Mouse (Mus musculus): ENCODE measurements around the gene Phgdh. TPM values are rescaled to one million over a fixed set of nuclear protein-coding genes. Genes with fewer than 3 reads are reported as not detected.

The Phgdh gene
- polyA plus RNA-seq, 2 experiments: 121 to 207 TPM

DNA sequence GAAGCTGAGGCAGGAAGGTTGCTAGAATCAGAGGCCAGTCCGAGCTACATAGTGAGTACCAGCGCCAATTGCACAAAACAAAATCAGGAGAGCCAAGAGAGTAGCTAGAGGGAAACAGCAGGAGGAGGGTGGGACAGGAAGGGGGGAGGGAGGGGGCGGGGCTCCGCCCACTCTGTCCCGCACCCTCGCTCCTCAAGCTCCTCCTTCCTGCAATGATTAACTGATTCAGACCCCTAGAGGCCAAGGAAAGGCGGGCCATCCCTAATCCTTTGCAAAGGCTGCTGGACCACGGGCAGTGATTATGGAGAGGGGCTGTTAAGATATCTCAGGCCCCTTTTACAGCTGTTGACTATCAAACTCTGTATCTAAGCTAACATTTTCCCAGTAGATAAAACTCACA lies 8.9 kb upstream of the Phgdh start:
- Histone ChIP-seq H3K27ac (no peak overlapping the region), H3K36me3 (replicated peaks; ENCODE audit: control insufficient read depth, insufficient read depth, low read depth) (no peaks in the 10 kb centered on the region), H3K4me3 (ENCODE audit: insufficient read depth in 1 of 2, low read depth in 2 of 2, low read length in 2 of 2) (no peak overlapping the region), H3K27me3 (ENCODE audit: control insufficient read depth, insufficient read depth, low read length) (no peaks in the 10 kb centered on the region), H3K4me2 (ENCODE audit: low read depth) (no peak overlapping the region), H3K9ac (replicated peaks) (no peak overlapping the region), H3K4me1 (replicated peaks; ENCODE audit: control insufficient read depth in 2 of 2, insufficient read depth in 2 of 2, low read length in 1 of 2) (peaks cover 0 to 5% of the 10 kb centered on the region in 2 experiments; a peak in 2 of 4 replicates), H3K9me3 (ENCODE audit: control insufficient read depth, low read length) (no peaks in the 10 kb centered on the region)
- DNase-seq (ENCODE audit: low read depth in 3 of 3, low spot score in 3 of 3) (no peak), ATAC-seq (ENCODE audit: insufficient read depth) (peak; percentile 47; the same call in 1 of the 2 replicates)
- TF ChIP-seq EP300 (IDR thresholded peaks at IDR 0.05; ENCODE audit: low read depth) (no peak), CTCF (IDR thresholded peaks at IDR 0.05; ENCODE audit: low read depth) (no peak)
- 5% methylated on average over 8 of the region's 8 CpGs for WGBS (ENCODE audit: insufficient replicate concordance)

DNA sequence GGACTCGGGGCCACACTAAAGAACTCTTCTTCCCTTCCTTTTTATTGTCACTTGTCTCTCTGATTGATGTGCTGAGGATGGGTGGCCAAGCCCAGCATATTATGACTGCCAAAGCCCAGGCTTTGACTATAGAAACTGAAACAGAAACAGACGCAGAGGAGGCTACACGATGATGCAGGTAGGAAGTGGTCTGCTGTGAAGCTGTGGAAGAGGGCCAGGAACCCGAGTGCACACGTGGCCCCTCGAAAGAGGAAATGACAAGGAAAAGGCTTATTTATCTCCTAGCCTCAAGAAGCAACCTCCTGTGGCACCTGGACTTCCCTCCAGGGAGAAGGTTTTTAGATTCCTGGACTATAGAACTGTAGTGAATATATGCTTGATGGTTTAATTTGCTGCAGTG lies 8.3 kb upstream of the Phgdh start:
- WGBS (ENCODE audit: insufficient replicate concordance): 16% methylated on average over 6 of the region's 6 CpGs
- H3K4me1 ChIP-seq (replicated peaks; ENCODE audit: control insufficient read depth in 2 of 2, insufficient read depth in 2 of 2, low read length in 1 of 2): peaks cover 0 to 5% of the 10 kb centered on the region in 2 experiments; a peak in 2 of 4 replicates
- no peak for ATAC-seq (ENCODE audit: insufficient read depth)
- no peaks in the 10 kb centered on the region for H3K27me3 ChIP-seq (ENCODE audit: control insufficient read depth, insufficient read depth, low read length)
- H3K27ac ChIP-seq: no peak overlapping the region
- H3K9me3 ChIP-seq (ENCODE audit: control insufficient read depth, low read length): no peaks in the 10 kb centered on the region
- H3K4me3 ChIP-seq (ENCODE audit: insufficient read depth in 1 of 2, low read depth in 2 of 2, low read length in 2 of 2): no peak overlapping the region
- TF ChIP-seq CTCF (IDR thresholded peaks at IDR 0.05; ENCODE audit: low read depth) (no peak), EP300 (IDR thresholded peaks at IDR 0.05; ENCODE audit: low read depth) (no peak)
- H3K4me2 ChIP-seq (ENCODE audit: low read depth): no peak overlapping the region
- DNase-seq (ENCODE audit: low read depth in 3 of 3, low spot score in 3 of 3): no peak
- no peak overlapping the region for H3K9ac ChIP-seq (replicated peaks)
- no peaks in the 10 kb centered on the region for H3K36me3 ChIP-seq (replicated peaks; ENCODE audit: control insufficient read depth, insufficient read depth, low read depth)

DNA sequence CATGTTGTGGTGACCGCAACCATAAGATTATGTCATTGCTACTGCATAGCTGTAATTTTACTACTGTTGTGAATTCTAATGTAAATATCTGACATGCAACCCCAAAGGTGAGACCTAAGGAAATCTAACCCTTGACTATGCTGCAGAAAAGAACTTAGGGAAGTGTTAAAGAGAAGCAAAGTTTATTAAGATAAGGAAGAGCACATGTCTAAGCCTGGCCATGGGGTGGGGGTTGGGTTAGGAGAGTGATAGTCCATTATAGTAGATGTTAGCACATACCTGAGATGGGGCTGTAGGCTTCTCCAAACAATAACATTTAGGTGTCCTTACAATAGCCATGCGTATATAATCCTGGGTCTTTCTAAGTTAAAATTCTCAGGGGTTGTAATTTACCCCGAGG lies 3.4 kb upstream of the Phgdh start:
- Histone ChIP-seq H3K4me3 (ENCODE audit: insufficient read depth in 1 of 2, low read depth in 2 of 2, low read length in 2 of 2) (no peak overlapping the region), H3K27ac (no peak overlapping the region), H3K36me3 (replicated peaks; ENCODE audit: control insufficient read depth, insufficient read depth, low read depth) (no peaks in the 10 kb centered on the region), H3K9ac (replicated peaks) (no peak overlapping the region), H3K4me2 (ENCODE audit: low read depth) (no peak overlapping the region), H3K27me3 (ENCODE audit: control insufficient read depth, insufficient read depth, low read length) (no peaks in the 10 kb centered on the region), H3K4me1 (replicated peaks; ENCODE audit: control insufficient read depth in 2 of 2, insufficient read depth in 2 of 2, low read length in 1 of 2) (peaks cover 5 to 8% of the 10 kb centered on the region in 2 experiments; a peak in 3 of 4 replicates), H3K9me3 (ENCODE audit: control insufficient read depth, low read length) (no peaks in the 10 kb centered on the region)
- no peak for ATAC-seq (ENCODE audit: insufficient read depth)
- DNase-seq (ENCODE audit: low read depth in 3 of 3, low spot score in 3 of 3): no peak
- WGBS (ENCODE audit: insufficient replicate concordance): 66% methylated on average over 3 of the region's 3 CpGs
- TF ChIP-seq EP300 (IDR thresholded peaks at IDR 0.05; ENCODE audit: low read depth) (no peak), CTCF (IDR thresholded peaks at IDR 0.05; ENCODE audit: low read depth) (no peak)

DNA sequence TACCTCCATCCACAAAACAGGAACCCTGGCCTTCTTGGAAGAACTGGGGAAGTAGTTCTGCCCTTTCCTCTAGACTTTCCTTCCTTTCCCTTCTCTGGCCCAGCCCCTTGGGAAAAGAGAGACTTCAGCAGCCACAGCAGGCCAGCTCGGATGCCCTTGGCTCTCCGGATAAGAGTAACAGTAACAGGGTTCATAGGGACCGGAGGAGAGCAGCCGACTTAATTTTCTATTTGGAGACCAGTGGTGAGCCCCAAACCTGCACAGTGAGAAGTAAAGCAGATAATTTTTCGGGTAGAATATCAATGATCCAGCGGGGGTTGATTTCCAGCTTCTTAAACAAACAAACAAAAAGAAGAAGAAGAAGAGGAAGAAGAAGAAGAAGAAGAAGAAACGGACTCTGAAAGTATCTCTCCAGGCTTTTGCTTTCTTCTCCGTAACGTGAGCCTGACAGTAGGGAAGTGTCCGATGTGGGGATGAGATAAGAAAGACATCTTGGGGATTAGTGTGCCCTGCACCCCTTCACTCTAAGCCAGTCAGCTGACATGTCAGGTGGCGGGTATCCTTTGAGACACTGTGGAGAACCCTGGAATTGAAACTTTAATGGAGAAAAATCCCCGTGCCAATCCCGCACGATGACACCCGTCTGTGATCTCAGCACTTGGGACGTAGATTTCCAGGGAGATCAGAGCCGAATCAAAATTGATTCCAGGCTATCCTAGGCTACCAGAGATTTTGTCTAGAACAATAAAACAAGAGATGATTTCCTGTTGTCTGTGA lies 1.2 kb upstream of the Phgdh start:
- 64% methylated on average over 17 of the region's 17 CpGs for WGBS (ENCODE audit: insufficient replicate concordance)
- H3K9ac ChIP-seq (replicated peaks): no peak overlapping the region
- peaks cover 5 to 22% of the 10 kb centered on the region in 2 experiments for H3K4me1 ChIP-seq (replicated peaks; ENCODE audit: control insufficient read depth in 2 of 2, insufficient read depth in 2 of 2, low read length in 1 of 2)
- TF ChIP-seq EP300 (IDR thresholded peaks at IDR 0.05; ENCODE audit: low read depth) (no peak), CTCF (IDR thresholded peaks at IDR 0.05; ENCODE audit: low read depth) (no peak)
- ATAC-seq (ENCODE audit: insufficient read depth) (no peak), DNase-seq (ENCODE audit: low read depth in 3 of 3, low spot score in 3 of 3) (no peak)
- H3K27ac ChIP-seq: no peak overlapping the region
- no peaks in the 10 kb centered on the region for H3K9me3 ChIP-seq (ENCODE audit: control insufficient read depth, low read length)
- no peak overlapping the region for H3K4me2 ChIP-seq (ENCODE audit: low read depth)
- H3K4me3 ChIP-seq (ENCODE audit: insufficient read depth in 1 of 2, low read depth in 2 of 2, low read length in 2 of 2): no peak overlapping the region
- no peaks in the 10 kb centered on the region for H3K36me3 ChIP-seq (replicated peaks; ENCODE audit: control insufficient read depth, insufficient read depth, low read depth)
- no peaks in the 10 kb centered on the region for H3K27me3 ChIP-seq (ENCODE audit: control insufficient read depth, insufficient read depth, low read length)

DNA sequence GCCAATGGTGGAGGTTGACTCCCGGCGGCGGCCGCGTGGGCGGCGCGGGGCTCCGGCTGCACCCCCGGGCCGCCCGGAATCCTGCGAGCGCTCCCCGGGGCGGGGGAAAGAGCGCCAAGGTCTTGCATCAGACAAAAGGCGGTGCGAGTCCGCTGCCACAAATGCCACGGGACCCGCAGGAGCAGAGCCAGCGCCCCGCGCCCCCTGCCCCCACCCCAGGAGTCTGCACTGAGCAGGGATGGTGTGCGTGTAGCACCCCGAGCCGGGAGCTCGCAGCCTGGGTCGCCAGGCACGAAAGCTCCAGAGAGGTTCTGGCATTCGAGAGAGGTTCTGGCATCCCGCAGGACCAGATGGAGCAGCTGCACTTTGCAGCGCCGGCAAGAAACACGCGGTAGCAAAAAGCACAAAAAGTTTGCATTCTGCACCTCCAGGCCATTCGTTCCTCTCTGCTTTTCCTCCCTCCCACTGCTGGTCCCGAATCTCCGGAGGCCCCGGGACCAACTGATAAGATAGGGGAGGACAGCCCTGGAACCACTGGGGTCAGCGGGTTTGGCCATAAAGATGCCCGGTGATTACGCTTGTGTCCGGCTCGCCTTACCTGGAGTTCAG lies 589 bp downstream of the Phgdh start:
- Histone ChIP-seq H3K36me3 (replicated peaks; ENCODE audit: control insufficient read depth, insufficient read depth, low read depth) (no peaks in the 10 kb centered on the region), H3K4me2 (ENCODE audit: low read depth) (peak overlapping the region; percentile 86), H3K9ac (replicated peaks) (peak overlapping the region; percentile 69), H3K4me1 (replicated peaks; ENCODE audit: control insufficient read depth in 2 of 2, insufficient read depth in 2 of 2, low read length in 1 of 2) (peaks cover 5 to 34% of the 10 kb centered on the region in 2 experiments), H3K27me3 (ENCODE audit: control insufficient read depth, insufficient read depth, low read length) (no peaks in the 10 kb centered on the region), H3K27ac (no peak overlapping the region), H3K4me3 (ENCODE audit: insufficient read depth in 1 of 2, low read depth in 2 of 2, low read length in 2 of 2) (peak overlapping the region; percentile 69 to 73), H3K9me3 (ENCODE audit: control insufficient read depth, low read length) (no peaks in the 10 kb centered on the region)
- peak in 1 of 3 experiments; percentile 13 for DNase-seq (ENCODE audit: low read depth in 3 of 3, low spot score in 3 of 3)
- no peak for TF ChIP-seq CTCF (IDR thresholded peaks at IDR 0.05; ENCODE audit: low read depth)
- peak; percentile 42 for ATAC-seq (ENCODE audit: insufficient read depth)
- under 1% methylated on average over 46 of the region's 46 CpGs for WGBS (ENCODE audit: insufficient replicate concordance)
